Mouse (Mus musculus): ENCODE results near the gene Thap8. TPM values are rescaled to one million over a fixed set of nuclear protein-coding genes. Genes with fewer than 3 reads are reported as not detected.
A peak's percentile ranks its signal among the peaks of the same experiment; 100 is the strongest.

Gene Thap8
- polyA plus RNA-seq, 1 experiment from 2014 or later: 0.19 TPM

DNA sequence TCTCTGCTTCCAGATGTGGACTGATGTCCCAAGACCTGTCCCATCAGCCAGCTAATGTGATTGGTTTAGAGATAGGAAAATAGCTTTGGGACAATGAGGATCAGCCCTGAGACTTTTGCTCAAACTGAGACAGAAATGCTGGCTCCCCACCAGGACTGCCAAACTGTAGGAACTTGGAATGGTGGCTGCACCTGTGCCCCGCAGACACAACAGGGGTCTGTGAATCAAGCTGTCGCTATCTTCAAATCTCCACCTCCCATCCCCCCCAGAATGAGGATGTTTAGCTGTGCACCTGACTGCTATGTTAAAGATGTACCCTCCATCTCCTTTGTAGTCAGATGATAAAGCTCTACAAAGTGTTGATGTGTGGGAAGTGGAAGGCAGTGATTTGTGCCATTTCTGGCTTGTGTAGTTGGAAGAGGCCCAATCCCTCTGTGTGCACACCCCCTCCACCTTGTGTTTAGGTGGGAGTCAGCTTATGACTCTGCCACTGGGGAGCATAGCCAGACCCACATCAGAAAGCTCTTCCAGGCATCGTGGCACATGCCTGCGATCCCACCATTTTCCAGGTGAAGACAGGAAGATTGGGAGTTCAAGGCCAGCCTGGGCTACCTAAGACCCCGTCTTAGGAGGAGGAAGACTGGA is 44.5 kb downstream of the Thap8 start:
- Histone ChIP-seq H3K9ac (ENCODE audit: low read length) (no peak overlapping the region), H3K9me3 (ENCODE audit: control insufficient read depth, low read length) (no peaks in the 10 kb centered on the region), H3K36me3 (ENCODE audit: control insufficient read depth, insufficient read depth, low read length) (no peaks in the 10 kb centered on the region), H3K27ac (replicated peaks; ENCODE audit: low read depth, low read length) (no peak overlapping the region), H3K4me2 (ENCODE audit: low read depth, severe bottlenecking) (no peak overlapping the region), H3K27me3 (ENCODE audit: control insufficient read depth, insufficient read depth, low read length) (no peaks in the 10 kb centered on the region), H3K4me3 (ENCODE audit: low read depth, low read length) (no peak overlapping the region), H3K4me1 (ENCODE audit: control insufficient read depth, insufficient read depth, low read length) (peaks cover 3% of the 10 kb centered on the region; the same call in 1 of the 2 replicates)
- WGBS: 90% methylated on average over 5 of the region's 5 CpGs
- DNase-seq (ENCODE audit: low spot score) (no peak), ATAC-seq (ENCODE audit: insufficient number of reproducible peaks, low FRiP score, low TSS enrichment, low read depth) (no peak)

DNA sequence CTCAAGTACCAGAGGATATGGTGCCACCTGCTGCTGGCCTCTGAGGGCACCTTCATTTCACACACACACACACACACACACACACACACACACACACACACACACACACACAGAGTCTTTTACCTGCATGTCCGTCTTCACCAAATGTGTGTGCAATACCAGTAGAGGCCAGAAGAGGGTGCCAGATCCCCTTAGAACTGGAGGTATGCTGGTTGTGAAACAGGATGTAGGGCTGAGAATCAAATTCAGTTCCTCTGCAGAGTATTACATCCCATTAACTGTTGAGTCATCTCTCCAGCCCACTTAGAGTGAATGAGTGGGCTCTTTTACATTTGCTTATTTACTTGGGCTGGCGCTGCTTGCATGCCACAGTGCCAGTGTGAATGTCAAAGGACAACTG is 45.5 kb downstream of the Thap8 start:
- no peaks in the 10 kb centered on the region for H3K9me3 ChIP-seq (ENCODE audit: control insufficient read depth, low read length)
- no peaks in the 10 kb centered on the region for H3K27me3 ChIP-seq (ENCODE audit: control insufficient read depth, insufficient read depth, low read length)
- H3K4me2 ChIP-seq (ENCODE audit: low read depth, severe bottlenecking): no peak overlapping the region
- H3K36me3 ChIP-seq (ENCODE audit: control insufficient read depth, insufficient read depth, low read length): no peaks in the 10 kb centered on the region
- WGBS: 48% methylated on average over 2 of the region's 2 CpGs
- no peak overlapping the region for H3K4me3 ChIP-seq (ENCODE audit: low read depth, low read length)
- ATAC-seq (ENCODE audit: insufficient number of reproducible peaks, low FRiP score, low TSS enrichment, low read depth) (no peak), DNase-seq (ENCODE audit: low spot score) (peak; percentile 74)
- H3K9ac ChIP-seq (ENCODE audit: low read length): no peak overlapping the region
- H3K27ac ChIP-seq (replicated peaks; ENCODE audit: low read depth, low read length): no peak overlapping the region; the same call in 1 of the 2 replicates
- H3K4me1 ChIP-seq (ENCODE audit: control insufficient read depth, insufficient read depth, low read length): peaks cover 3% of the 10 kb centered on the region; the same call in 1 of the 2 replicates

DNA sequence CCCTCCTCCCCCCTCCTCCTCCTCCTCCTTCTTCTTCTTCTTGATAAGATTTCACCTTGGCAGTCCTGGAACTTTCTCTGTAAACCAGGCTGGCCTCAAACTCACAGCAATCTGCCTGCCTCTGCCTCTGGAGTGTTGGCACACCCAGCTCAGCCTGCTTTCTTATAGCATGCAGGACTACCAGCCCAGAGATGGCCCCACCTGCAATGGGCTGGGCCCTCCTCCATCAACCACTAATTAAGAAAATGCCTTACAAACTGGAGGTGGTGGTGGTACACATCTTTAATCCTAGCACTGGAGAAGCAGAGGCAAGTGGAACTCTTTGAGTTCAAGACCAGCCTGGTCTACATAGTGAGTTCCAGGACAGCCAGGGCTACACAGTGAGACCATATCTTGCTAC is 46.5 kb downstream of the Thap8 start:
- Histone ChIP-seq H3K9ac (ENCODE audit: low read length) (no peak overlapping the region), H3K4me2 (ENCODE audit: low read depth, severe bottlenecking) (no peak overlapping the region), H3K36me3 (ENCODE audit: control insufficient read depth, insufficient read depth, low read length) (no peaks in the 10 kb centered on the region), H3K27ac (replicated peaks; ENCODE audit: low read depth, low read length) (no peak overlapping the region), H3K4me1 (ENCODE audit: control insufficient read depth, insufficient read depth, low read length) (peaks cover 2% of the 10 kb centered on the region; the same call in 1 of the 2 replicates), H3K4me3 (ENCODE audit: low read depth, low read length) (no peak overlapping the region), H3K9me3 (ENCODE audit: control insufficient read depth, low read length) (no peaks in the 10 kb centered on the region), H3K27me3 (ENCODE audit: control insufficient read depth, insufficient read depth, low read length) (no peaks in the 10 kb centered on the region)
- DNase-seq (ENCODE audit: low spot score) (no peak), ATAC-seq (ENCODE audit: insufficient number of reproducible peaks, low FRiP score, low TSS enrichment, low read depth) (no peak)

DNA sequence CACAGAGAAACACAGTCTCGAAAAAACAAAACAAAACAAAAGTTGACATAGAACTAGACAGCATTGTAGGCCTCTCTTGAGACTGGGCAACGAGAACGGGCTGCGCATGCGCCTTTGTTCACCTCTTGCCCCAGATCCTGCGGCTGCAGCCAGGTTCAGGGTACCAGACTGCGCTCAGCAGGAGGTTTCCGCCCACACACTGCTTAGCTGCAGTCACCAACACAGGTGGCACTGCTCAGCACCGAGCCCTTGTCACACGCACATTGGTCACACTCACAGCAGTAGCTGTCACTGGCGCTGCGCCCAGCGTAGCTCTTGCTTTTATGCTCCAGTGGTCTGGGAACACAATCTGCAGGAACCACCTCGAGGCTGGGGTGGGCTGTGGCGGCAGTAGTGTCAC is 47.2 kb downstream of the Thap8 start:
- whole genome bisulfite sequencing: 69% methylated on average over 15 of the region's 15 CpGs
- Histone ChIP-seq H3K36me3 (ENCODE audit: control insufficient read depth, insufficient read depth, low read length) (no peaks in the 10 kb centered on the region), H3K4me2 (ENCODE audit: low read depth, severe bottlenecking) (no peak overlapping the region), H3K27ac (replicated peaks; ENCODE audit: low read depth, low read length) (no peak overlapping the region), H3K4me1 (ENCODE audit: control insufficient read depth, insufficient read depth, low read length) (no peaks in the 10 kb centered on the region), H3K9me3 (ENCODE audit: control insufficient read depth, low read length) (no peaks in the 10 kb centered on the region), H3K27me3 (ENCODE audit: control insufficient read depth, insufficient read depth, low read length) (no peaks in the 10 kb centered on the region), H3K4me3 (ENCODE audit: low read depth, low read length) (no peak overlapping the region), H3K9ac (ENCODE audit: low read length) (no peak overlapping the region)
- DNase-seq (ENCODE audit: low spot score) (no peak), ATAC-seq (ENCODE audit: insufficient number of reproducible peaks, low FRiP score, low TSS enrichment, low read depth) (no peak)

DNA sequence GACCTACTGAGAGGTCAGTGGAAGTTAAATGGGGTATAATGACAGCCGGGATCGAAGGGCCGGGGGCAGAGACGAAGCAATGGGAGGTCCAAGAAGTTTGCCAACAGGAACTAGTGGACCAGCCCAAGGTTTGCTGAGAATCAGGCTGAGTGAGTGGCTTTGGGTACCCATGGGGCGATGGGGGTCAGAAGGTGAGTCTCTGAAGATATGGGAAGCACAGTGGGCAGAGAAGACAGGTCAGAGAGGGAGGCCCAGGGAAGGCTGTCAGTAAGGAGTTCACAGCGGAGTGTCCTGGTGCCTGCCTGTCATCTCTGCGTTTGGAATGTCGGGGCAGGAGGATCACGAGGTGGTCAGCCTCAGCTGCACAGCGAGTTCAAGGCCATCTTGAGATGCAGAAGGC is 48.5 kb downstream of the Thap8 start:
- Histone ChIP-seq H3K4me3 (ENCODE audit: low read depth, low read length) (no peak overlapping the region), H3K27me3 (ENCODE audit: control insufficient read depth, insufficient read depth, low read length) (no peaks in the 10 kb centered on the region), H3K9me3 (ENCODE audit: control insufficient read depth, low read length) (no peaks in the 10 kb centered on the region), H3K36me3 (ENCODE audit: control insufficient read depth, insufficient read depth, low read length) (no peaks in the 10 kb centered on the region), H3K27ac (replicated peaks; ENCODE audit: low read depth, low read length) (no peak overlapping the region), H3K9ac (ENCODE audit: low read length) (no peak overlapping the region), H3K4me1 (ENCODE audit: control insufficient read depth, insufficient read depth, low read length) (no peaks in the 10 kb centered on the region), H3K4me2 (ENCODE audit: low read depth, severe bottlenecking) (no peak overlapping the region)
- DNase-seq (ENCODE audit: low spot score): no peak
- no peak for ATAC-seq (ENCODE audit: insufficient number of reproducible peaks, low FRiP score, low TSS enrichment, low read depth)
- 55% methylated on average over 10 of the region's 10 CpGs for WGBS

DNA sequence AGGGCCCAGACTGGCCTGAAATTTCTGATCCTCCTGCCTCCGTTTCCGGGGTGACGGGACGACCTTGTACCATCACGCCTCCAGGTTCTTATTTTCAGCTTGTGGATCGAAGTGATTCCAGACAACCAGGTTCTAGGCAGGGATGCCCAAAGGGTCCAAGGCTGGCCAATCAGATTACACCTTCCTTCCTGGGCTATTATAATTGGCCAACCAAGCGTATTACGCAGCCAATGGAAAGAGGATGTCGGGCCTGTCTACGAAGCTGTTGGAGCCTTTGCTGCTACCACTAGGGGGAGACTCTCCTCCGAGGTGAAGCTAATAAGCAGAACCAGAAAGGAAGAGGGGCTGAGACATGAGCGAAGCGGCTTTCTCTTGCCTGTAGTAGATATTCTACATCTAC is 52.0 kb downstream of the Thap8 start:
- DNase-seq (ENCODE audit: low spot score) (peak; percentile 81), ATAC-seq (ENCODE audit: insufficient number of reproducible peaks, low FRiP score, low TSS enrichment, low read depth) (peak; percentile 73; the same call in 1 of the 2 replicates)
- no peaks in the 10 kb centered on the region for H3K9me3 ChIP-seq (ENCODE audit: control insufficient read depth, low read length)
- WGBS: 7% methylated on average over 13 of the region's 13 CpGs
- no peaks in the 10 kb centered on the region for H3K36me3 ChIP-seq (ENCODE audit: control insufficient read depth, insufficient read depth, low read length)
- H3K4me3 ChIP-seq (ENCODE audit: low read depth, low read length): no peak overlapping the region
- no peaks in the 10 kb centered on the region; the same call in 1 of the 2 replicates for H3K27me3 ChIP-seq (ENCODE audit: control insufficient read depth, insufficient read depth, low read length)
- no peak overlapping the region for H3K27ac ChIP-seq (replicated peaks; ENCODE audit: low read depth, low read length)
- H3K9ac ChIP-seq (ENCODE audit: low read length): no peak overlapping the region
- no peaks in the 10 kb centered on the region for H3K4me1 ChIP-seq (ENCODE audit: control insufficient read depth, insufficient read depth, low read length)
- no peak overlapping the region; the same call in 1 of the 2 replicates for H3K4me2 ChIP-seq (ENCODE audit: low read depth, severe bottlenecking)

DNA sequence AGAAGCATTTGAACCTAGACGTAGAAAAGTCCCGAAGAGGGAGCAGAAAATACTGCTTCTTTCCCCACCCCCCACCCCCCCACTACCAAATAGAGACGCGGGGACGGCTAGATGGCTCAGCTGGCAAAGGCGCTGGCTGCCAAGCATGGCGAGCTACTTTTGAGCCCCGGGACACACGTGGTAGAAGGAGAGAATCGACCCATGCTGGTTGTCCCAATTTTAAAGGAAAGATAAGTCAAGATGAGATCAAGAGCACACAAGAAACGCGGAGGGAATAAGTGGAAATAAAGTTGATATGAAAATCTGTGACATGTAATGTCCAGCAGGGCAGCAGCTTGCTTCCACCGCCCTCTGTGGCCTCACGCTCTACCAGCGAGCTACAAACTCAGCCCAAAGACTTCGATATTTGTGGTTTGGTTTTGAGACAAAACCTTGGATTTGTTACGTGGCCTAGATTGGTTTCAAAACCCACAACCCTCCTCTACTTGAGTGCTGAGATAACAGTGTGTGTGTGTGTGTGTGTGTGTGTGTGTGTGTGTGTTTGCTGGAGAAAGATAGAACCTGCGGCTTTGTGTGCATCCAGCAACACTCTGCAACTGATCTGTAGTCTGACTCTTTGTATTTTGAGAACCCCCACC is 52.8 kb downstream of the Thap8 start:
- 70% methylated on average over 18 of the region's 18 CpGs for WGBS
- Histone ChIP-seq H3K27ac (replicated peaks; ENCODE audit: low read depth, low read length) (no peak overlapping the region), H3K4me2 (ENCODE audit: low read depth, severe bottlenecking) (no peak overlapping the region), H3K4me1 (ENCODE audit: control insufficient read depth, insufficient read depth, low read length) (no peaks in the 10 kb centered on the region), H3K9ac (ENCODE audit: low read length) (no peak overlapping the region), H3K4me3 (ENCODE audit: low read depth, low read length) (no peak overlapping the region), H3K9me3 (ENCODE audit: control insufficient read depth, low read length) (no peaks in the 10 kb centered on the region), H3K27me3 (ENCODE audit: control insufficient read depth, insufficient read depth, low read length) (no peaks in the 10 kb centered on the region; the same call in 1 of the 2 replicates), H3K36me3 (ENCODE audit: control insufficient read depth, insufficient read depth, low read length) (no peaks in the 10 kb centered on the region)
- DNase-seq (ENCODE audit: low spot score): no peak
- no peak for ATAC-seq (ENCODE audit: insufficient number of reproducible peaks, low FRiP score, low TSS enrichment, low read depth)

DNA sequence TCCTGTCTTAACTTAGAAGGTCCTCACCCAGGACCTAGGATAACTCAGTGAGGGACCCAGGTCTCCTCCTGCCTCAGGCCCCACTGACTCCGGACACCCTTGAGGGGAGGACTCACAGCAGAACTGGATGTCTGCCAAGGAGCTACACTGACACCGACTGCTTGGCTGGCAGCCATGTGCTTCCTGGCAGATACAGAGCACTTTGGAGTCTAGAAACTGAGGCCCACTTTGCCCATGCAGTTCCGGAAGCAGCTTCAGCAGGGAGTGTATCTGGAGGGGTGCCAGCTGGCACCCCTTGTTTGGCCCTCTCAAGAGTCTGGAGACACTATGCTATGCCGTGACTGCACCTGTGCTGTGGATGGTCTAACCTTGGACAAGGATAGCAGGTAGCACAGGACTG is 53.5 kb downstream of the Thap8 start:
- WGBS: 77% methylated on average over 4 of the region's 4 CpGs
- no peak for DNase-seq (ENCODE audit: low spot score)
- H3K27ac ChIP-seq (replicated peaks; ENCODE audit: low read depth, low read length): no peak overlapping the region

More for the DNA sequence above, 53.5 kb downstream of the Thap8 start:
- Histone ChIP-seq H3K4me2 (ENCODE audit: low read depth, severe bottlenecking) (no peak overlapping the region), H3K9ac (ENCODE audit: low read length) (no peak overlapping the region), H3K4me3 (ENCODE audit: low read depth, low read length) (no peak overlapping the region), H3K9me3 (ENCODE audit: control insufficient read depth, low read length) (no peaks in the 10 kb centered on the region), H3K27me3 (ENCODE audit: control insufficient read depth, insufficient read depth, low read length) (no peaks in the 10 kb centered on the region; the same call in 1 of the 2 replicates), H3K36me3 (ENCODE audit: control insufficient read depth, insufficient read depth, low read length) (no peaks in the 10 kb centered on the region), H3K4me1 (ENCODE audit: control insufficient read depth, insufficient read depth, low read length) (no peaks in the 10 kb centered on the region)
- ATAC-seq (ENCODE audit: insufficient number of reproducible peaks, low FRiP score, low TSS enrichment, low read depth): no peak
